Mouse (Mus musculus) heart, embryonic 14.5 days (tissue): Measurements from ENCODE around the gene Oas1f. TPM values are rescaled to one million over a fixed set of nuclear protein-coding genes. Genes with fewer than 3 reads are reported as not detected.
"Not testable (repeated sequence)": the region's sequence is repeated elsewhere in the genome, so short reads cannot be mapped to it uniquely, and the experiment has no call there.

Experiments
- ATAC-seq: fragments of 200-750 bp; cut with Nextera tagmentation; 2 replicates; pipeline ENCODE4 v1.8.0; 2017; ENCODE audit warnings: low read depth, moderate TSS enrichment; ENCODE audit not compliant: insufficient number of reproducible peaks, insufficient read depth, low FRiP score
- H3K27ac ChIP-seq, 2 experiments: fragments of 200-500 bp in 1 of 2; fragments of 300-500 bp in 1 of 2; sonication (generic) in 1 of 2; replicated peaks in 1 of 2; 2 replicates each; pipeline ENCODE4 v1.5.1; 2012 to 2014; ENCODE audit warnings: low read depth in 2 of 2, low read length in 2 of 2, control low read depth in 1 of 2, mild to moderate bottlenecking in 1 of 2, mixed read lengths in 1 of 2; ENCODE audit not compliant: control insufficient read depth in 1 of 2, insufficient read depth in 1 of 2
- H3K27me3 ChIP-seq: fragments of 300-500 bp; sonication (generic); 2 replicates; pipeline ENCODE4 v1.6.1; 2014; ENCODE audit warnings: mild to moderate bottlenecking, low read length, control low read depth; ENCODE audit not compliant: control insufficient read depth, insufficient read depth
- H3K36me3 ChIP-seq: fragments of 300-500 bp; sonication (generic); 2 replicates; pipeline ENCODE4 v1.6.1; 2014; ENCODE audit warnings: mild to moderate bottlenecking, control low read depth, low read length, mixed read lengths; ENCODE audit not compliant: control insufficient read depth, insufficient read depth
- H3K4me1 ChIP-seq, 2 experiments: fragments of 200-500 bp in 1 of 2; fragments of 300-500 bp in 1 of 2; sonication (generic) in 1 of 2; 2 replicates each; pipeline ENCODE4 v1.6.1; 2012 to 2014; ENCODE audit warnings: low read length in 2 of 2, control low read depth in 1 of 2, mixed read lengths in 1 of 2; ENCODE audit not compliant: control insufficient read depth in 2 of 2, insufficient read depth in 2 of 2
- H3K4me2 ChIP-seq: fragments of 300-500 bp; sonication (generic); 2 replicates; pipeline ENCODE4 v1.6.1; 2014; ENCODE audit warnings: mild to moderate bottlenecking, low read length
- H3K4me3 ChIP-seq, 2 experiments: fragments of 200-500 bp in 1 of 2; fragments of 300-500 bp in 1 of 2; sonication (generic) in 1 of 2; 2 replicates each; pipeline ENCODE4 v1.5.1; 2012 to 2014; ENCODE audit warnings: low read length in 2 of 2, mild to moderate bottlenecking in 2 of 2, control low read depth in 1 of 2, low read depth in 1 of 2, moderate library complexity in 1 of 2; ENCODE audit not compliant: control insufficient read depth in 1 of 2, insufficient read depth in 1 of 2
- H3K9ac ChIP-seq: fragments of 300-500 bp; sonication (generic); 2 replicates; pipeline ENCODE4 v1.6.1; 2014; ENCODE audit warnings: mild to moderate bottlenecking, low read length
- H3K9me3 ChIP-seq: fragments of 300-500 bp; sonication (generic); 2 replicates; pipeline ENCODE4 v1.6.1; 2016; ENCODE audit warnings: low read length, control low read depth; ENCODE audit not compliant: control insufficient read depth
- WGBS: fragments of 180-500 bp; shearing (Covaris S2); extraction: QIAGEN DNeasy Blood & Tissue Kit; methylation state at CpG from one replicate; pipeline ENCODE4 v1.1.7; 2014; 5-methylcytosine and 5-hydroxymethylcytosine counted together
- polyA plus RNA-seq: library from polyadenylated mRNA; unstranded; fragments of >200 nt; fragmentation: Nextera tagmentation; extraction: Ambion mirVana; gene quantifications from 2 replicates; pipeline ENCODE4 v1.2.1, GENCODE M21; 2014

Oas1f gene
- polyA plus RNA-seq, 1 experiment from 2014 or later = not detected

GRCm38 (mm10) chr5:120890991-120891390 lies 43.8 kb downstream of the Oas1f start:
- ATAC-seq = no peak
- Histone ChIP-seq H3K27me3 (no peaks in the 10 kb centered on the region), H3K27ac (no peak overlapping the region), H3K4me2 (no peak overlapping the region), H3K4me1 (no peaks in the 10 kb centered on the region), H3K9me3 (no peaks in the 10 kb centered on the region), H3K36me3 (no peaks in the 10 kb centered on the region), H3K9ac (no peak overlapping the region), H3K4me3 (no peak overlapping the region)
- 48% methylated on average over 3 of the region's 3 CpGs for WGBS

GRCm38 (mm10) chr5:120891566-120892242 lies 44.5 kb downstream of the Oas1f start:
- H3K4me3 ChIP-seq, H3K36me3 ChIP-seq, H3K9ac ChIP-seq, H3K27ac ChIP-seq, H3K9me3 ChIP-seq, H3K4me2 ChIP-seq, H3K27me3 ChIP-seq, ATAC-seq, H3K4me1 ChIP-seq: not testable (repeated sequence)
- 68% methylated on average over 2 of the region's 2 CpGs for WGBS

- H3K4me2 ChIP-seq = no peak overlapping the region
- H3K4me1 ChIP-seq = no peaks in the 10 kb centered on the region
- no peak overlapping the region for H3K9ac ChIP-seq
- 54% methylated on average over 2 of the region's 2 CpGs for WGBS
- no peaks in the 10 kb centered on the region for H3K36me3 ChIP-seq
- no peak overlapping the region for H3K4me3 ChIP-seq
- H3K27me3 ChIP-seq = no peaks in the 10 kb centered on the region
- no peak overlapping the region for H3K27ac ChIP-seq
- no peaks in the 10 kb centered on the region for H3K9me3 ChIP-seq
- no peak for ATAC-seq
Observed at GRCm38 (mm10) chr5:120892243-120892660, 45.1 kb downstream of the Oas1f start.

GRCm38 (mm10) chr5:120893866-120894265 lies 46.7 kb downstream of the Oas1f start:
- ATAC-seq, H3K9ac ChIP-seq, H3K36me3 ChIP-seq, H3K27ac ChIP-seq, H3K4me3 ChIP-seq, H3K27me3 ChIP-seq, H3K4me1 ChIP-seq, H3K9me3 ChIP-seq, H3K4me2 ChIP-seq: not testable (repeated sequence)
- WGBS = 82% methylated on average over 4 of the region's 4 CpGs

- not testable (repeated sequence) for H3K9me3 ChIP-seq, H3K27me3 ChIP-seq, H3K27ac ChIP-seq, H3K4me1 ChIP-seq, ATAC-seq, H3K36me3 ChIP-seq, H3K4me3 ChIP-seq, H3K4me2 ChIP-seq, H3K9ac ChIP-seq
- WGBS = 62% methylated on average over 2 of the region's 2 CpGs
Observed at GRCm38 (mm10) chr5:120894692-120895091, 47.5 kb downstream of the Oas1f start.

GRCm38 (mm10) chr5:120895231-120895900 lies 48.2 kb downstream of the Oas1f start:
- ATAC-seq = no peak
- Histone ChIP-seq H3K36me3 (no peaks in the 10 kb centered on the region), H3K4me3 (no peak overlapping the region), H3K27ac (no peak overlapping the region), H3K4me2 (no peak overlapping the region), H3K9ac (no peak overlapping the region), H3K9me3 (no peaks in the 10 kb centered on the region), H3K27me3 (no peaks in the 10 kb centered on the region), H3K4me1 (no peaks in the 10 kb centered on the region)
- 79% methylated on average over 11 of the region's 11 CpGs for WGBS

- no peaks in the 10 kb centered on the region for H3K27me3 ChIP-seq
- no peaks in the 10 kb centered on the region for H3K36me3 ChIP-seq
- no peak overlapping the region for H3K9ac ChIP-seq
- no peaks in the 10 kb centered on the region for H3K4me1 ChIP-seq
- no peak for ATAC-seq
- no peak overlapping the region for H3K4me3 ChIP-seq
- H3K4me2 ChIP-seq = no peak overlapping the region
- H3K27ac ChIP-seq = no peak overlapping the region
- 80% methylated on average over 6 of the region's 6 CpGs for WGBS
- H3K9me3 ChIP-seq = no peaks in the 10 kb centered on the region
Observed at GRCm38 (mm10) chr5:120898307-120898706, 51.1 kb downstream of the Oas1f start.

GRCm38 (mm10) chr5:120898726-120899125 lies 51.6 kb downstream of the Oas1f start:
- H3K4me3 ChIP-seq = no peak overlapping the region
- no peak for ATAC-seq
- H3K36me3 ChIP-seq = no peaks in the 10 kb centered on the region
- H3K9me3 ChIP-seq = no peaks in the 10 kb centered on the region
- no peak overlapping the region for H3K4me2 ChIP-seq
- H3K27me3 ChIP-seq = no peaks in the 10 kb centered on the region
- H3K9ac ChIP-seq = no peak overlapping the region
- no peaks in the 10 kb centered on the region for H3K4me1 ChIP-seq
- H3K27ac ChIP-seq = no peak overlapping the region
